Mouse (Mus musculus): ENCODE data around the gene Timm17a. TPM values are rescaled to one million over a fixed set of nuclear protein-coding genes. Genes with fewer than 3 reads are reported as not detected.

Timm17a gene
- 122 and 134 TPM in 2 replicates for polyA plus RNA-seq (2012; rRNA removed)

DNA sequence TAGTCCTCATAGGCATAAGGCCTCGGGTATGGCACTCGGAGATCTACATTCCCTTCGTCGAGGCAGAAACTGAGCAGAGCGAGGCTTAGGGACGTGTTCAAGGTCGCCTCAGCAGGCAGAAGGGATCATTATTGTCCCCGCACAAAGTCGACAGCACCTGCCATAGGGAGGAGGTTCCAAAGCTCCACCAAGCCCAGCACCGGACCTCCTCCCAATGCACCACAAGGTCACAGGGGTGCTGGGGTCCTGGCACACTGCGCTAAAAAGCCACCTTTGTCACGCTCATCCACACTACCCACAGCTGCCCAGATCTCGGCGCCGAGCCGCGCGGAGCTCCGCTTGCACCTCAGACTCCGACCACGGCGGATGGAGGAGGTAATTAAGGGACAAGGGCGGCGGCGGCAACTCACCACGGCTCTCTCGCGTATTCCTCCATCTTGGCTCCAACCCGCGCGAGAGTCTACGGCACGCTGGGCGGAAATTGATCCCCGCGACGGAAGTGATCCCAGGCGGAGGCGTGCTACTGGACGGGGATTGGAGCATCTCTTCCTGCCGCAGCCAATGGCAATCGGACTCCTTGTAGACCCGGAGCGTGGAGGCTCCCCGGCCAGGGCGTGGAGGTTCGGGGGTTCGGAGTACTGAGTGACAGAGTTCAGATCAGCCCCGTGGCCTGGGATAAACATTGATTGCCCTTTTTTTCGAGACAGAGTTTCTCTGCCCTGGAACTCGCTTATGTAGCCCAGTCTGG, at the start of gene Timm17a:
Timm17a (minus strand) TSS at position 495 of the 748 bp plus-strand sequence.
- Histone ChIP-seq H3K36me3 (ENCODE audit: control insufficient read depth, insufficient read depth, low read length) (peaks cover 1% of the 10 kb centered on the region; the same call in 1 of the 2 replicates), H3K27ac (ENCODE audit: insufficient read depth, low read depth, low read length) (peak within 1 kb of the TSS; percentile 83), H3K27me3 (replicated peaks; ENCODE audit: control insufficient read depth, insufficient read depth, low read length) (no peaks in the 10 kb centered on the region), H3K4me1 (ENCODE audit: control insufficient read depth, insufficient read depth, low read length) (peaks cover 10% of the 10 kb centered on the region; the same call in 1 of the 2 replicates), H3K4me3 (ENCODE audit: insufficient read depth, low read depth, low read length) (peak within 1 kb of the TSS; percentile 77)
- under 1% methylated on average over 51 of the region's 51 CpGs for WGBS
- TF ChIP-seq POLR2A (IDR thresholded peaks at IDR 0.05; ENCODE audit: low read depth, low read length) (peak; percentile 43), CTCF (conservative IDR thresholded peaks at IDR 0.05; ENCODE audit: insufficient read depth, insufficient read length, low read depth, low read length) (no peak)
- DNase-seq: peak; percentile 97

DNA sequence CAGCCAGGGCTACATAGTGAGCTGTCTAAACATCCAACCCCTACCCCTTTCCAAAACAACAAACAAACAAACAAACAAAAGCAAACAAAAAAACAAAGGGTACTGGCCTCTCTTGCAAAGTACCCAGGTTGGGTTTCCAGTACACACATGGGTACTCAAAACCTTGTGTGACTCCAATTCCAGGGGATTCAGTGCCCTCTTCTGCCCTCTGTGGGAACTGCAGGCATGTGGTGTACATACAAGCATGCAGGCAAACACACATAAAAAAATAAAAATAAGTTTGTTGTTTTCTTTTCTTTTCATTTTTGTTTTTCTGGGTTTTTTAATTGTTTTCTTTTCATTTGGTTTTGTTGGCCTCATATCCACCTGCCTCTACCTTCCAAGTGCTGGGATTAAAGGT, 48.5 kb upstream of the Timm17a start:
- no peak for DNase-seq
- H3K27ac ChIP-seq (ENCODE audit: insufficient read depth, low read depth, low read length): no peak overlapping the region
- H3K4me3 ChIP-seq (ENCODE audit: insufficient read depth, low read depth, low read length): no peak overlapping the region
- no peaks in the 10 kb centered on the region for H3K36me3 ChIP-seq (ENCODE audit: control insufficient read depth, insufficient read depth, low read length)
- H3K4me1 ChIP-seq (ENCODE audit: control insufficient read depth, insufficient read depth, low read length): no peaks in the 10 kb centered on the region
- H3K27me3 ChIP-seq (replicated peaks; ENCODE audit: control insufficient read depth, insufficient read depth, low read length): no peaks in the 10 kb centered on the region
- TF ChIP-seq CTCF (conservative IDR thresholded peaks at IDR 0.05; ENCODE audit: insufficient read depth, insufficient read length, low read depth, low read length): no peak
- no peak for TF ChIP-seq POLR2A (IDR thresholded peaks at IDR 0.05; ENCODE audit: low read depth, low read length)

DNA sequence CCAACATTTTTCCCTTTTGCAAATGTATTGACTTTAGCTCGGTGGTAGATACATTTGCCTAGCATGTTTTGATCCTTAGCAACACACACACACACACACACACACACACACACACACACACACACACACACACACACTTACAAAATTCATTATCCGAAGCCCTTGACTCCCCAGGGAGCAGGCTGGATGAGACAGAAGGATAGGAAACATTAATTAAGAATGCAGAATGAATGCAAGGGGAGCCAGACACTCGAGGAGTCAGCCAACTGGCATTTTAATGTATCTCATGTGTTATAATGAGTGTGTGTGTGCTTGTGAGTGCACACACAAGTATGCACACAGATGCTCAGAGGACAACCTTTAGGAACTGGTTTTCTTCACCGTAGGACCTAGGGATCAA, 47.9 kb upstream of the Timm17a start:
- Histone ChIP-seq H3K4me3 (ENCODE audit: insufficient read depth, low read depth, low read length) (no peak overlapping the region), H3K36me3 (ENCODE audit: control insufficient read depth, insufficient read depth, low read length) (no peaks in the 10 kb centered on the region), H3K4me1 (ENCODE audit: control insufficient read depth, insufficient read depth, low read length) (no peaks in the 10 kb centered on the region), H3K27ac (ENCODE audit: insufficient read depth, low read depth, low read length) (no peak overlapping the region), H3K27me3 (replicated peaks; ENCODE audit: control insufficient read depth, insufficient read depth, low read length) (no peaks in the 10 kb centered on the region)
- 79% methylated on average over 4 of the region's 4 CpGs for WGBS
- TF ChIP-seq POLR2A (IDR thresholded peaks at IDR 0.05; ENCODE audit: low read depth, low read length) (no peak), CTCF (conservative IDR thresholded peaks at IDR 0.05; ENCODE audit: insufficient read depth, insufficient read length, low read depth, low read length) (no peak)
- DNase-seq: no peak

DNA sequence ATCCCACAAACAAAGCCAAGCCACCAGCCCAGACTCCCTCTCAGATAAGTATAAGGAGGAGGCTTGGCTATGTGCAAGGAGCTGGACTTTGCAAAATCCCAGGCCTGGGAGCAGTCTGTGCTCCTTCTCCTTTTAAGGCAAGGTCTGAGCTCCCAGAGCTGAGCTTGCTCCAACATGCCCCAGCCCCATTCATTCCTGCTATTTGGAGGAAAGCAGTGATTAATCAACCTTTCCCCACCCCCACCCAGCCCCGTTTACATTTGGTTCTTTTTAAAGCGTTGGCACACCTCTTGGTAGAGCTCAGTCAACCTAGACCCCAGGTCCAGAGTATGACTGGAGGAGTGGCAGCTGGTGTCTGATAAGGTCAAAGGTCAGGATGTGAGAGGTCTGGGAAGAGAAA, 45.5 kb upstream of the Timm17a start:
- Histone ChIP-seq H3K4me1 (ENCODE audit: control insufficient read depth, insufficient read depth, low read length) (no peaks in the 10 kb centered on the region), H3K27me3 (replicated peaks; ENCODE audit: control insufficient read depth, insufficient read depth, low read length) (no peaks in the 10 kb centered on the region), H3K27ac (ENCODE audit: insufficient read depth, low read depth, low read length) (no peak overlapping the region), H3K4me3 (ENCODE audit: insufficient read depth, low read depth, low read length) (no peak overlapping the region), H3K36me3 (ENCODE audit: control insufficient read depth, insufficient read depth, low read length) (no peaks in the 10 kb centered on the region)
- WGBS: 13% methylated on average over 2 of the region's 2 CpGs
- DNase-seq: peak; percentile 25
- no peak for TF ChIP-seq POLR2A (IDR thresholded peaks at IDR 0.05; ENCODE audit: low read depth, low read length)
- TF ChIP-seq CTCF (conservative IDR thresholded peaks at IDR 0.05; ENCODE audit: insufficient read depth, insufficient read length, low read depth, low read length): no peak

DNA sequence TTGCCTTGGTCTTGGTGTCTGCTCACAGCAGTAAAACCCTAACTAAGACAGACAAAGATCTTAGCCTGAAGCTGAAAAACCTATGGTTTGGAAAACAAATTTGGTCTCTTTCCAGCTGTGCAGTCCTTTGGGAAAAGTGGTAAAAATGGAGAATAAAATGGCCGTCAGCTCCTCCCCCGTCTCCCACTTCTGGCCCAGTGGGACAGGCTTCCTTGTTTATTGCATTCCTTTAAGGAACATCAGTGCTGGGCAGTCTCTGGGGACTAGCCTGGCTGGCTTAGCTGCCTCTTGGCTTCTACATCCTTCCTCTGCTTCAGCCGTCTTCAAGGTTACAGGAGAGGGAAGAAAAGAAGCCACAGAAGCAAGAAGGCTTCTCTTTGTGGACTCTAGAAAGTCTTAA, 38.4 kb upstream of the Timm17a start:
- no peak overlapping the region for H3K4me3 ChIP-seq (ENCODE audit: insufficient read depth, low read depth, low read length)
- DNase-seq: peak; percentile 66
- no peaks in the 10 kb centered on the region for H3K27me3 ChIP-seq (replicated peaks; ENCODE audit: control insufficient read depth, insufficient read depth, low read length)
- no peaks in the 10 kb centered on the region for H3K36me3 ChIP-seq (ENCODE audit: control insufficient read depth, insufficient read depth, low read length)
- 65% methylated on average over 3 of the region's 3 CpGs for WGBS
- TF ChIP-seq POLR2A (IDR thresholded peaks at IDR 0.05; ENCODE audit: low read depth, low read length) (no peak), CTCF (conservative IDR thresholded peaks at IDR 0.05; ENCODE audit: insufficient read depth, insufficient read length, low read depth, low read length) (no peak)
- no peaks in the 10 kb centered on the region for H3K4me1 ChIP-seq (ENCODE audit: control insufficient read depth, insufficient read depth, low read length)
- H3K27ac ChIP-seq (ENCODE audit: insufficient read depth, low read depth, low read length): peak overlapping the region; percentile 49; the same call in 1 of the 2 replicates

DNA sequence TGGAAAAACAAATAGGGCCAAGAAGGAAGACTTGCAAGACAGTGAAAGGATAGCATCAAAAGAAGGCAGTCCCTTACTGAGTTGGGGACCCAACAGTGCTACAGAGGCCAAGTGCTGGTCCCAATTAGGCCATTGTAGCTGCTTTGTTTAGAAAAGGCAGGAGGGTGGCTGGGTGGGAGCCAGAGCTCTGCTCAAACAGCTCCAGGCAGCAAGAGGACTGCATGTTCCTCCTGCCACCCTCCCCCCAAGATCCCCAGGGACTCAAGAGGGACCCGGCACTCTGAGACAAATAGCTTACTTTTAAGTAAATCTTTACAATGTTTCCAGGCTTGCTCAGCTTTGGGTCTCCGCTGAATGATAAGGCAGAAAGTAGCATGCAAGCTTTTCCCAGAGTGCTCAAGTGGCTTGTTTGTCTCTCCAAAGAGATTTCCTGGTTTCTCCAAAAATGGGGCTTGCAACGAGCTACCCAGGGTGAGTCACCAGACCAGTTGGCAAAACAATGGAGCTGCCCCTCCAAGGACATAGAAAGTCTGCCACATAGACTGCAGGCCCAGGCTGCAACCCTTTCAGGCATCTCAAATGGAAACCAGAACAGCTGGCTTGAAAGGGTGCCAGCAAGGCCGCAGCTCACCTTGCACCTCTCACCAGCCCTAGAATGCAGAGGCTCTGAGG, 34.1 kb upstream of the Timm17a start:
- 0 out of 2 replicates have a peak overlapping the region, but pooled peaks have one; percentile 20 for H3K27ac ChIP-seq (ENCODE audit: insufficient read depth, low read depth, low read length)
- no peaks in the 10 kb centered on the region; the same call in 1 of the 2 replicates for H3K27me3 ChIP-seq (replicated peaks; ENCODE audit: control insufficient read depth, insufficient read depth, low read length)
- H3K36me3 ChIP-seq (ENCODE audit: control insufficient read depth, insufficient read depth, low read length): no peaks in the 10 kb centered on the region
- no peaks in the 10 kb centered on the region for H3K4me1 ChIP-seq (ENCODE audit: control insufficient read depth, insufficient read depth, low read length)
- peak; percentile 36 for DNase-seq
- no peak overlapping the region for H3K4me3 ChIP-seq (ENCODE audit: insufficient read depth, low read depth, low read length)
- 72% methylated on average over 4 of the region's 4 CpGs for WGBS
- TF ChIP-seq CTCF (conservative IDR thresholded peaks at IDR 0.05; ENCODE audit: insufficient read depth, insufficient read length, low read depth, low read length): no peak
- TF ChIP-seq POLR2A (IDR thresholded peaks at IDR 0.05; ENCODE audit: low read depth, low read length): no peak

DNA sequence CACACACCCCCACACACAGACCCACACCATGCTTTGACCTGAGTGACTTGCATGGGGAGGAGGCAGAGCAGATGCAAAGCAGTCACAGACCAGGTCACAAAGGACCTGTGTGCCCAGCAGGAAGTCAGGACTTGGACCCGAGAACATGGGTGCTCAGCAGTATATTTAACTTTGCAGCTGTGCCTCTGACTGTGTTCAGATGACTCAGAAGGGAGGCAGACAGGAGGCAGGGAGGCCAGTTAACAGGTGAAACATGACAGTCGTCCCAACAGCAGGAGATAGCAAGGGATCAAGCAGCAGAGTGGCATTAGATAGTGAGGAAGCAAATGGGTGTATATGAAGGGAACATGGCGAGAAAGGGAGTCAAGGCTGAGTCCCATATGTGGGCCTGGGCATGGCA, 33.3 kb upstream of the Timm17a start:
- Histone ChIP-seq H3K4me3 (ENCODE audit: insufficient read depth, low read depth, low read length) (no peak overlapping the region), H3K27me3 (replicated peaks; ENCODE audit: control insufficient read depth, insufficient read depth, low read length) (no peaks in the 10 kb centered on the region; the same call in 1 of the 2 replicates), H3K4me1 (ENCODE audit: control insufficient read depth, insufficient read depth, low read length) (no peaks in the 10 kb centered on the region), H3K36me3 (ENCODE audit: control insufficient read depth, insufficient read depth, low read length) (no peaks in the 10 kb centered on the region), H3K27ac (ENCODE audit: insufficient read depth, low read depth, low read length) (no peak overlapping the region)
- 68% methylated on average over 3 of the region's 3 CpGs for WGBS
- no peak for DNase-seq
- TF ChIP-seq POLR2A (IDR thresholded peaks at IDR 0.05; ENCODE audit: low read depth, low read length) (no peak), CTCF (conservative IDR thresholded peaks at IDR 0.05; ENCODE audit: insufficient read depth, insufficient read length, low read depth, low read length) (no peak)
